Mouse (Mus musculus) left cerebral cortex, adult 2 months (tissue): ENCODE measurements at regions not wholly inside any gene's neighbourhood (a gene's known extent, or its start where the extent isn't known, plus 50 kb on each side); places are given as distances from the start of the nearest gene placed in this dataset.

Experiments
- DNase-seq, 2 experiments: peaks; one replicate each; pipeline ENCODE4 v3.0.0; 2021 to 2022; ENCODE audit warnings: low spot score in 2 of 2, mixed read lengths in 1 of 2; ENCODE audit errors: extremely low spot score in 1 of 2
- H3K27ac ChIP-seq: fragments of 200-600 bp; 2 replicates; pipeline ENCODE4 v1.8.1; 2022
- H3K4me3 ChIP-seq: fragments of 200-600 bp; 2 replicates; pipeline ENCODE4 v1.8.1; 2022
- CTCF ChIP-seq: fragments of 200-600 bp; IDR thresholded peaks from 2 replicates; pipeline ENCODE4 v1.8.1; 2022; ENCODE audit warnings: antibody characterized with exemption, mild to moderate bottlenecking, moderate library complexity
- intact Hi-C: fragments of 180-260 bp; cut with DNase I; formaldehyde crosslinking; loops from one replicate; pipeline ENCODE4 v1.15.1; 2025

DNA sequence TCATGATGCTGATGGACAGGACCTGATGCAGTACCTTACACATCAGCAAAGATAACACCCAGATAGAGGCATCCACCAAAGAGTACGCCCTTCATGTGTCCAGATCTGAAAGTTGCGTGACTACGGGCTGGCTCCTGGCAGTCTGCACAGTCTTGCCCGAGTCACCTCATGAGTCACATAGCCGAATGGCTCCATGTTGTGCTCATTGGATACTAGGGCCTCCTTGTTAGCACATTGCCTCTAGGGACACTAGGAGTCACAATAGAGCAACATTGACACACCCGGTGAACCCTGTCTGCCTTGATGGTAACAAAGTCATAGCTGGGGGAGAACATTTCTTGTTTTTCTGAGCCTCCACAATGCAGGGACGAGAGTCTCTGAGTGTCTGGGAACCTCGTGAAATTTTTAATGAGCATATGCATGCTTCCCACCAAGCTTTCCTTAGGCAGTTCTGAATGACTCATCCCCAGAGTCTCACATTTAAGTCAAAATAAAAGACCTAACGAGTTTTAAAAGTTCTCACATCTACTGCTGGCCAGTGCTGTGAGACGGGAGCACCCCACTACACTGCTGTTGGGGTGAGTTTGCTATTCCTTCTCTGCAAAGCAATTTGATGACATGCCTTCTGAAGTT, 297.5 kb downstream of the Insig2 start:
- no peak overlapping the region for H3K27ac ChIP-seq
- intact Hi-C loops, result no loop called here
- no peak overlapping the region for H3K4me3 ChIP-seq
- no peak for DNase-seq
- TF ChIP-seq CTCF, result no peak

- H3K27ac ChIP-seq, result no peak overlapping the region
- intact Hi-C loops, result no loop called here
- no peak overlapping the region for H3K4me3 ChIP-seq
- no peak for TF ChIP-seq CTCF
- DNase-seq, result no peak
Measured at GRCm38 (mm10) chr1:121046581-121046980, 285.8 kb downstream of the Insig2 start.

- no peak for TF ChIP-seq CTCF
- DNase-seq, result peak in 1 of 2 experiments; percentile 14
- H3K4me3 ChIP-seq, result no peak overlapping the region
- intact Hi-C loops, result no loop called here
- H3K27ac ChIP-seq, result no peak overlapping the region
Measured at GRCm38 (mm10) chr1:121047406-121047805, 285.0 kb downstream of the Insig2 start.

GRCm38 (mm10) chr1:121049684-121050083, 282.7 kb downstream of the Insig2 start:
- intact Hi-C loops, result loop anchor here (5.0 kb wide), 1 partner anchor 457 kb away; no protein-coding TSS in a partner anchor
- DNase-seq, result no peak
- no peak overlapping the region for H3K4me3 ChIP-seq
- H3K27ac ChIP-seq, result no peak overlapping the region
- TF ChIP-seq CTCF, result no peak

DNA sequence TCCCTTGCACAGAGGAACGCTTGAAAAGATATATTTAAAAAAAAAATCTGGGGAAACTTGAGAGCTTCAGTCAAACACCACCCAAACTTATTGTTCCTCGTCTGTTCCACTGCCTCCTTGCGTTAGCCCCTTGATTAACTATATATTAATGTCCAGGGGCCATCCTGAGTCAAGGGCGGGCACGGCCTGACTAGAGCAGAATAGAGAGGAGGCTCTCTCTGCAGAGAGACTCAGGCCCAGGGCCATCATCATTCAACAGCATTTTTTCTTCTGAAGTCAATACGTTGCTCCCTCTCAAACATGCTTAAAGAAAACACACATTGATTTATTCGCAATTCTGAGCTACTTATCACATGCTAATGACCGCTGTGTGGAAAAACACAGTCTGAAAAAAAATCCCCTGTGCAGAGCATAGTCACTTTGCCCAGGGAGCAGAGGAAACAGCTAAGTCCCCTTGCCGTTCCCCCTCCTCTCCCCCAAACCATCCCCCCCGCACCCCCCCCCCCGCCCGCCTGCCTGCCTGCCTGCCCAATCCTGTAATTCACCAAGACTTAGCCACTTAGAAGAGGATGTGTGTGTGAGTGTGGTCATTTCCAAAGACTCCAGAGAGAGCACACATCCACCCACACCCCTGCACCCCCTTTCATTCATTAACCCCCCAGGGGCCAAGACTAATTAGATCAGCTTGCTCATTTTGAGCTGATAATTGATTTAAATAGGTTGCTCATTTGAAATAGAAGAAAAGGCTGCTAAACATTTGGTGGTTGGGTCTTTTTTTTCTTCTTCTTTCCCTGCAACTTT, 281.5 kb downstream of the Insig2 start:
- intact Hi-C loops, result loop anchor here (5.0 kb wide), 1 partner anchor 459 kb away; no protein-coding TSS in a partner anchor
- H3K27ac ChIP-seq, result no peak overlapping the region
- no peak overlapping the region for H3K4me3 ChIP-seq
- no peak for DNase-seq
- no peak for TF ChIP-seq CTCF

DNA sequence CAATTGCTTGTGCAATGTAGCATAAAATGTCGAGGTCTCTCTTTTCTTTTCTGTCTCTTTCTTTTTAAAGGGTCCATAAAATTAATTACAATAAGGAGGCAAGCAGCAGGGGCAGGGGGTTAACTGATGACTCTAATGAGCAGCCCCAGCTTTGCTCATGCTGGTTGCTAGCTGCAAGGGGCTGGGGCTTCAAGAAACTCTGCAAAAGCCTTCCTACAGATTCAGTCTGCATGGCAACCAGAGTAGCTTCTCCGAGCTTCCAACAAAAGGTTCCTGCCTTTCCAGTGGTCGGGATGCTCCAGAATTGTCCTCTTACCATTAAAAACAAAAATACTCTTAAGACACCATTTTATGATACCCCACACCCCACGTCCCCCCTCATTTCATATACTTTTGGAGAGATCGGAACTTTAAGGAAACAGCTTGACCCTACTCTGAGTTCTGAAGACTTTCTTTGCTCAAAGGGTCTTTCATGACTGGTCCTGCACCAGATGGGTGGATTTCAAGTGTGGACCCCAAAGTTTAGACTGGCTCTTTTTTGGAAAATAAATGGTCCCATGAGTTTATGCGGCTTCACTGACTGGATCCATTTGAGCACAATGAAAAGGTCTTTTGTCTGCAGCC, 280.8 kb downstream of the Insig2 start:
- Histone ChIP-seq H3K4me3 (no peak overlapping the region), H3K27ac (no peak overlapping the region)
- intact Hi-C loops, result loop anchor here (5.0 kb wide), 1 partner anchor 459 kb away; no protein-coding TSS in a partner anchor
- DNase-seq, result no peak
- TF ChIP-seq CTCF, result no peak

- DNase-seq, result no peak
- Histone ChIP-seq H3K27ac (no peak overlapping the region), H3K4me3 (no peak overlapping the region)
- TF ChIP-seq CTCF, result no peak
- intact Hi-C loops, result loop anchor here (5.0 kb wide), 1 partner anchor 460 kb away; no protein-coding TSS in a partner anchor
Measured at GRCm38 (mm10) chr1:121052120-121052501, 280.3 kb downstream of the Insig2 start.

DNA sequence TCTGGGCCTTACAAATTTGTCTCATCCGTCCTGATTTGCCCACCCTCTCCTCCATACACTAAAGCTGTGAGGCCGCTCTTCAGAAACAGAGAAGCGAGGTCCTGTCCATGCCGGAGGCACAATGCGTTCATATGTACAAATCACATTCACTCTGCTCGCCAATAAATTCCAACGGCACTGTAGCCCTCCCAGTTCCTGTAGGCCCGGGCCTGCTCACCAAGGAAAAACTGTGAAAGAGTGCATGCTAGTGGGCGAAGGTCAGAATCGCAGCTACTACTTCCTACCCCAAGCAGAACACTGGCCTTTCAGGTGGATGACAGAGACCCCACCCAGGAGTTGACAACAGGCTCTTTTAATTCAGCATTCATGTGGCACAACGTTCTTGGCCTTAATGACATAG, 278.7 kb downstream of the Insig2 start:
- intact Hi-C loops, result loop anchor here (5.0 kb wide), 1 partner anchor 461 kb away; no protein-coding TSS in a partner anchor
- DNase-seq, result no peak
- Histone ChIP-seq H3K27ac (no peak overlapping the region), H3K4me3 (no peak overlapping the region)
- peak; percentile 16 for TF ChIP-seq CTCF

DNA sequence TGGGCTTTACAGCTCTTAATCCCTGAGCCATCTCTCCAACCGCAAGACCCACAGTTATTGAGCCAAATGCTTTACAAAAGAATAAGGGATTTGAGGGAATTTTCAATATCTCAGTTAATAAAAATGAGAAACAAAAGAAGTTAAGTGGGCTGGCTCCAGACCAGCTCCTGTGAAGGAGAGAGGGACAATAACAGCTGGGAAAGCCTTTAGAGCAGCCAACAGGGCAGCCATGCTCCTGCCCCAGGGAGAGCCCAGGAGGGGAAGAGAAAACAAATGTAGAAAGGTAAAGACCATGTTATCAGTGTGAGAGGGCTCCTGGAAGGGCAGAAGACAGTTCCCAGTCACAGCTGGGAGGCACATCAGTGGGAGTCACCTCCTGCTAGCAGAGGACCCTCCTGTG, 257.8 kb downstream of the Insig2 start:
- intact Hi-C loops, result no loop called here
- H3K4me3 ChIP-seq, result no peak overlapping the region
- no peak for TF ChIP-seq CTCF
- H3K27ac ChIP-seq, result no peak overlapping the region
- DNase-seq, result no peak

DNA sequence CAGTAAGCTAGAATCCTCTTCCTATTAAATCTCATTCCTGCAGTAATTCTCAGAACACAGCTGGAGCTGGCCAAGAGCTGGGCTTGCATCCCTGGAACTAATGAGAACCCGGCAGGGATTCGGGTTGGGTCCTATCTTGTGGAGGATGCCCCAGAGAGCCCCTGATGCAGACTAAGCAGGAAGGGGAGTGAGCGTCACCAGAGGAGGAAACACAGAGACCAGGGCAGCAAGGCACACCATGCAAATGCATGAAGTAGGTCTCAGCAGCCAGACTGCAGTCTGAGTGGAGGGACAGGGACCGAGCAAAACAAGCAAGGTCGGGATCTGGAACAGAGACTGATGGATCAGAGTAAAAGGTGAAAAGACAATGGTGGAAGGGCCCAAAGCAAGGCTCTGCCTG, 249.6 kb downstream of the Insig2 start:
- no peak for TF ChIP-seq CTCF
- DNase-seq, result no peak
- no peak overlapping the region for H3K27ac ChIP-seq
- intact Hi-C loops, result no loop called here
- no peak overlapping the region for H3K4me3 ChIP-seq

DNA sequence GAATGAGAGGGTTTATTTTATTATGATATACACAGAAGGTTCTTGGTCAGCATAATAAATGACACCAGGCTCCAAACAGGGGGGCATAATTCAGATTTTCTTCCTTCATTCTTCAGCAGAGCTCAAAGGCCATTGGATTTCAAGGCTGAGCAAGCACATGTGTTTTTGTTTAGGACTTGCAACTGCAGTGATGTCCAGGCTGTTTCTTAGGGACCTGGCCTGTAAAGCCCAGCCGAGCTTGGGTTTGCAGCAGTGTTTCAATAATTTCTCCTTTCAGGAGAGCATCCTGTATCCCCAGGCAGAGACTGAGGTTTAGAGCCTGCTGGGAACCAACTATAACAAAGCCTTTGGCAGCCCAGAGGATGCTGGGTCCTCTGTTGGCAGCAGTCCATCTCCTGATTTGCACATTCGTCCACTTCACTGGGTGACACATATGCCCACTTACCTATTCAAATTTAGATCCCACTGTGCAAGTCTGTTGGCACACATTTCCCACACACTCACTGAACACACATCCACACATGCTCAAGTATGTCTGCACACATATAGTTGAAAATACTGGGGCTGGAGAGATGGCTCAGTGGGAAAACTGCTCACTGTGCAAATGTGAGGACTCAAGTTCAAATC, 247.2 kb downstream of the Insig2 start:
- intact Hi-C loops, result no loop called here
- DNase-seq, result no peak
- H3K27ac ChIP-seq, result no peak overlapping the region
- no peak for TF ChIP-seq CTCF
- H3K4me3 ChIP-seq, result no peak overlapping the region
